Mouse (Mus musculus) layer of hippocampus, adult 8-10 months (tissue): ENCODE data around the gene Lrrc45. TPM values are rescaled to one million over a fixed set of nuclear protein-coding genes. Genes with fewer than 3 reads are reported as not detected.
A peak's percentile ranks its signal among the peaks of the same experiment; 100 is the strongest.
"Not testable (repeated sequence)": the region's sequence is repeated elsewhere in the genome, so short reads cannot be mapped to it uniquely, and the experiment has no call there.

Experiments
- DNase-seq, 2 experiments: peaks; one replicate each; pipeline ENCODE4 v3.0.0; 2022; ENCODE audit warnings: low spot score in 2 of 2
- total RNA-seq, 4 experiments: library from RNA; stranded (reverse); gene quantifications; 2 replicates each; pipeline ENCODE4 v1.2.4; 2022

Gene Lrrc45
- total RNA-seq, result 10 to 100 TPM; 51.1 to 67.4 (median 65.7) TPM

DNA sequence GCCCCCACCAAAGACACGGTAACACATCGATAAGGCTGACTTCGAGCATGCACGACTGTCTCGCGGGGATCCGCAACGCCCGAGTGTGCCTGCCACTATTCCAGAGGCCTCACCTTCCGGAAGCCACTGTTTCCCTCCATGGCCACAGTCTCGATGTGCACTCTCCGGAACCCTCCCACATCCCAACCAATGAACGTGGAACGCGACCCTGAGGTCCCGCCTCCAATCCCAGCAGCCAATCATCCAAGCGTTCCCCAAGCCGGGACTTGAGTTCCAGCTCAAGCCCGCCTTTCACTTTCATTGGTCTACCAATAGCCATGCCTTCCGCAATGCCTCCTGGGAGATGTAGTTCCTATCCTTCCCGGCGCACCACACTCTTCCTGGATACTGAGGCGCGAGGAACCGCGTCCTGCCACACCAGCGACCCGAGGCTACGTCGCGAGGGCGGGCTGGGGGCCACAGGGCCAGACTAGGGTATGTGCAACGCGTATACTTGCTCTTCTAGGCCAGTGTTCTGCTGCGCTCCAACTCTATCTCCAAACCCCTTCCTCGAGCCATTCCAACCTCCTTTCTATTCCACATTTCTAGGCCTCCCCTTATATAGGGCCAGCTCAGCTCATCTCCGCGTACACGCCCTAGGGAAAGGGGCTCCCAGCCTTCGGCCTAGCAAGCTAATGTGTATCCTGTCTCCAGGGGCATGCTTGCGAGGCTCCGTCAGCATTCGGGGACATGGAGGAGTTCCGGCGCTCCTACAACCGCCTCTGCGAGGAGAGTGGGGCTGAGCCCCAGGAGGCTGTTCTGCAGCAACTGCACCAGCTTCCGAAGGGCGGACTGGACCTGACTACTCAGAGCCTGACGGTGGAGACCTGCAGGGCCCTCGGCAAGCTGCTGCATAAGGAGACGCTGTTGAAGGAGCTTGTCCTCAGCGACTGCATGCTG is at the start of gene Lrrc45, which contains the start of gene Cenpx:
Gene Lrrc45 (plus strand): TSS at position 346 of the 939 bp plus-strand sequence.
Gene Cenpx (minus strand): TSS at position 159 of the 939 bp plus-strand sequence.
- DNase-seq, result peak; percentile 97 to 99

GRCm38 (mm10) chr11:120665406-120665805 is 48.3 kb upstream of the Lrrc45 start:
- no peak for DNase-seq

GRCm38 (mm10) chr11:120666617-120667016 is 47.1 kb upstream of the Lrrc45 start:
- no peak for DNase-seq

- DNase-seq, result peak; percentile 84 to 88
Measured at GRCm38 (mm10) chr11:120672687-120673593, 40.8 kb upstream of the Lrrc45 start, which contains the start of gene Aspscr1. Gene Aspscr1 (plus strand): TSS chr11:120672973.

GRCm38 (mm10) chr11:120673594-120674122 is 40.1 kb upstream of the Lrrc45 start:
- DNase-seq, result no peak

- not testable (repeated sequence) for DNase-seq
Measured at GRCm38 (mm10) chr11:120675875-120676274, 37.9 kb upstream of the Lrrc45 start.

DNA sequence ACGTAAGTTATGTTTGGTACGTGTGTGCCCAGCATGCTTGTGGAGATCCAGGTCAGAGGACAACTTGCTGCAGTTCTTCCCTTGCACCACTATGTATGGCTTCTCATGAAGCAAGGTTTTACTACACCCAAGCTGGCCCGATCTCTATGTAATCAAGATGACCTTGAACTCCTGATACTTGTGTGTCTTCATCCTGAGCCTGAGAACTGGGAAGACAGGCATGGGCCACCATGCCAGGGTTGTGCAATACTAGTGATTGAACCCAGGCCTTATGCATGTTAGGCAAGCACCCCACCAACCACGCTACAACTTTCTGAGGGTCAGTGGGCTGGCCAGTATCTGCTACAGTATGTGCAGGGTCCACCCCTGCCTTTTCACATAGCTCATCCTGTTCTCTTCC is 36.8 kb upstream of the Lrrc45 start:
- DNase-seq, result no peak

DNA sequence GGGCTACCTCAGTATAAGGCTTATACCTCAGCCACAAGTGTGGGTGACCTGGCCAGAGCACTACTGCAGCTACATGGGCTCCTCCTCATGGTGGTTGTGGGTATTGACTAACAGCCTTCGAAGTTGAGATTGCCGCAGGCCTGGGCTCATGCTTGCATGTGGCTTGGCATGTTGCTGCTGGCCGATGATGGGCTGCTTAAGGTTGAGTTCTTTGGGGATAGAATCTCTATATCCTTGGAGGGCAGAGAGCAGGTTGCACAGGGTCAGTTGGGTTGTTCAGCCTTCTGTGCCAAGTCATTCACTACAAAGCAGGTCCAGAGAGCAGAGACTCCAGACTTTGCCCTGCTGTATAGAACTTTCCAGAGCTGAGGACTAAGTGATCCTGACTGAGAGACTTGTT is 33.8 kb upstream of the Lrrc45 start:
- no peak for DNase-seq

- no peak for DNase-seq
Measured at GRCm38 (mm10) chr11:120682683-120683082, 31.0 kb upstream of the Lrrc45 start.

- no peak for DNase-seq
Measured at GRCm38 (mm10) chr11:120683536-120683935, 30.2 kb upstream of the Lrrc45 start.

DNA sequence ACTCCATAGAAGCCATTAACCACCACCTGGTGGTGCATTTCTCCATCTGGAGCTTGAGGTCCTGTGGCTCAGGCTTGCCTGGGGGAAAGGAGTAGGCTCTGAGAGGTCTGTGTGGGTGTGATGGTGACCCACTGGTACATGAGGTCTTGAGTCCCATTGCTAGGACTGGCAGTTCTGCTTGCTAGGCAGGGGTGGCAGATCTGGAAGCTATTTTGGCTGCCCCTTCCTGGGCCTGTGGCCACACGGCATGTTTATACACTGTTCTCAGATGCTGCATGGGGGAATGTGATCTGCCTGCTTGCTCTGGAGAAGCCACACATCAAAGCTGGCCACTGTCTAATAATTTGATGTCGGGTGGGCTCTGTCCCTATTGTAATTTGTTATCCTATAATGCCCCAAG is 29.6 kb upstream of the Lrrc45 start:
- DNase-seq, result no peak

DNA sequence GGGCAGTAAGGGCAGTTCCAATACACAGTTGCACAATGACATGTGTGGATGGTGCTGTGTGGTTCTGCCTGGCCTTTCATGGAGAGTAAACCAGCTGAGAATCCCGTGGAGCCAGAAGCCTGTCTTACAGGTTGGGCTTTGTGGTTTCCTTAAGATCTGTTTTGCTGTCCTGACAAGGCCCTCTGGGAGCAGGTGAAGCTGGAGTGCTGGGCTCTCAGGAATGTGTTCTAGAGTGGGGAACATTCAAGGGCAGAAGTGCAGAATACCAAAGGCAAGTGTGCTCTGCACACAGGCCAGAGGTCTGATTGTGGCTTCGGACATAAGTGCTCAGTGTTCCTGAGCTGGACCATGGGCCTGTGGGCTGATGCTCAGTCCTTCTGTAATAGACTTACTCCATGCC is 29.1 kb upstream of the Lrrc45 start:
- no peak for DNase-seq

DNA sequence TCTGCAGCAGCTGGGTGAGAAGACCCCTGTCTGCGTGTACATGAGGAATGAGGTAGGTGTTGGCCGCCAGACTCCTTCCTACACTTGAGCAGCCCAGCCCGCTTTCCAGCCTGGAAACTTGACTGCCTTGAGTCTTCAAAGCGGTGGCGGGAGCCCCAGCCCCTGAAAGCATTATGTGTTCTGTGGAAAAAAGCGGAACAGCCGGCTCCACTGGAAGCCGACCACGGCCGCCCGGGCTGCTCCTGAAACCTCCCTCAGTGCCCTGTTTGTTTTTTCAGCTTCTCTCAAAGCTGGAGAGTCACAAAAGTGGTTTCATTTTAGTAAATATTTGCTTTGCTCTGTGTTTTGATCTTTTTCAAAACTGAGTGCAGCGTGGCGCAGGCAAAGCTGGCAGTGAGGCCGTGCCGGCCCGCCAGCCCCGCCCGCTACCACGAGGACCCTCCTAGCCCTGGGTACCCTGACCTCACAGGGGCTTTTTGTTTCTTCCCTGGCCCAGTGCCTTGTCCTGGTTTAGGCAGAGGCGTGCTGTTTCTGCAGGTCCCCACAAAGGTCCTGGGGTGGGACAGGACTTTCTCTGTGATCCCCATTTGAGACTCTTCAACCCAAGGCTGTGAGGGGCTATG is 27.0 kb upstream of the Lrrc45 start:
- DNase-seq, result no peak

GRCm38 (mm10) chr11:120689365-120689764 is 24.4 kb upstream of the Lrrc45 start:
- no peak for DNase-seq

DNA sequence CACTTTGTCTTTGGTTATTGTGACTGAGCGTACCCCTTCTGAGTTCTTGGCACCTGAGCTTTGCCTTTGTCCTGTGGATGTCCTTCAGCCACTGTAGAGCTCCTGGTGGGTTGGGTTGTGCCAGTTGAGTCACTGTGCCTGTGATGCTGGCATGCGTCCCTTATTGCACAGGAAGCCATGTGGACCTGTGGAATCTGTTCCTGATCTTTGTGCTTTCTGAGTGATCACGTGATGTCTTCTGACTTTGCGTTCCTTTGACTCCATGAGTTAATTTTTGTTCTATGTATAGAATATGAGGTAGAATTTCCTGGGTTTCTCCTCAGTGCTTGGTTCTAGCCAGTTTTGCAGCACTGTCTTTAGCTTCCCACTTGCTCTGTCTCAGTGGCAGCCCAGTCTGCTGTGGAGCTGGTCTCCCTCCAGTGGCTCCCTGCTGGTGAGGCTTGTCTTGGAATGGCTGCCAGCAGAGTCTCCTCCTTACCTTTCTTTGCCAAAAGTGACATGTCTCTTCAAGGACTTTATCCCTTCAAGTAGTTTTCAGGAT is 21.2 kb upstream of the Lrrc45 start:
- DNase-seq, result peak in 1 of 2 experiments; percentile 39

- DNase-seq, result no peak
Measured at GRCm38 (mm10) chr11:120693461-120693860, 20.3 kb upstream of the Lrrc45 start.

DNA sequence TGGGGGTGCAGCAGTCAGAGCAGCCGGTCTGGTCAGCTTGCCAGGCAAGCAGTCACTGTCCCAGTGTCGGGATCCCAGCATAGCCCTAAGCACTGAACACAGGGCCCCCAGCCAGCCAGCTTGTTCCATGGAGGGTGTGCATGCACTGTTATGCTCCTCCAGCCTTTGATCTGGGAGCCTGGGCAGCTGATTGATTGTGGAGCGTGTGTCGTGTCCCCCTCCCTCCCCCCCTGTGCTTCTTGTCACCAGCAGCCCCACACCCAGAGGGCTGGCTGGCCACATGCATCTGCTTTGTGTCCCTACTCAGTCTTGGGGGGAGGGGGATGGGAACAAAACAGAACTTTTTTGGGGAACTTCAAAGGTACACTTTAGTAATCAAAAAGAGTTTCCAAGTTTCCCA is 18.5 kb upstream of the Lrrc45 start:
- no peak for DNase-seq

- DNase-seq, result no peak
Measured at GRCm38 (mm10) chr11:120695641-120696040, 18.1 kb upstream of the Lrrc45 start.

GRCm38 (mm10) chr11:120696568-120696967 is 17.2 kb upstream of the Lrrc45 start:
- no peak for DNase-seq

- no peak for DNase-seq
Measured at GRCm38 (mm10) chr11:120697741-120698140, 16.0 kb upstream of the Lrrc45 start.
